ENCODE assay signal across 9 mouse cellular contexts in the genomic region with DNA sequence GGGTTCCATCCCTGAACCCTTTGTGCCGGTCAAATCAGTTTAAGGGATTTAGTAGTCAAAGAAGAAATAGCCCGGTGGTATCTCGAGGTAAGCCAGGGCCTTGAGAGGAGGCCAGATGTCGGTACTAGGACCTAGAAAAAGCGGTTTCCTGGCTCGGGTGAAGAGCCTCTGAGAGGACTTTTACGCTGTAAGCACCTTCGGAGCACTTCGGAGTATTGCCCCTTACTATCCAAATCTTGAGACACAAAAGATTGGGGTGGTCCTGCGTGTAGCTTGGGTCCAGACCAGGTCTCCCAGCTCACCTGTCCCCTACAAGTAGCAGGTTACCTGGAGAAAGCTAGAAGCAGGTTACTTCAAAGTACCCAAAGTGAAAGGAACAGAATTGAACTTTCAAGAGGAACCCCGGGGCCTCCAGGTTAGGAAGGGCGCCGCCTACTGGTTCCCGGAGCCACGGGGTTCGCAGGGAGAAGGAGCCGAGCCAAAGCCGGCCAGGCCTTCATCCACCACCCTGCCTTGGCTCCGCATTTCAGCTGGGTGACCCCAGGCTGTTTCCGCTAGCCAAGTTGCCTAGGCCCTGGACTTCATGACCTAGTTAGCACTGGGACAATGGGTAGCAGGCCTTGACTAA. TPM values are rescaled to one million over a fixed set of nuclear protein-coding genes. Genes with fewer than 3 reads are reported as not detected.
DNase-seq lines count a peak whose midpoint lies in the region; ATAC-seq lines count a peak whose summit lies in the region.
"Had no signal": no experiment of that assay in that cellular context is flagged by ENCODE, and none has a peak within 500 bp of the region (broad histone marks: within the 10 kb centered on the region; RNA-seq: fewer than 3 reads in every experiment).

No protein-coding gene starts in this region.

- H3K4me1 ChIP-seq in embryonic facial prominence, embryonic 11.5 days (ENCODE audit: control insufficient read depth, insufficient read depth, low read length) = peaks cover 3% of the 10 kb centered on the region; the same call in 1 of the 2 replicates
- peaks cover 78% of the 10 kb centered on the region for H3K4me1 ChIP-seq in hindbrain, embryonic 10.5 days (replicated peaks)
- peaks cover 59% of the 10 kb centered on the region for H3K4me1 ChIP-seq in limb, embryonic 15.5 days
- H3K4me1 ChIP-seq in midbrain, embryonic 13.5 days (replicated peaks) = peaks cover 72% of the 10 kb centered on the region

- no peaks in the 10 kb centered on the region for H3K36me3 ChIP-seq in embryonic facial prominence, embryonic 11.5 days (replicated peaks; ENCODE audit: control insufficient read depth, insufficient read depth, low read depth, low read length)
- peaks cover 26% of the 10 kb centered on the region for H3K36me3 ChIP-seq in hindbrain, embryonic 10.5 days
- H3K36me3 ChIP-seq in limb, embryonic 15.5 days = no peaks in the 10 kb centered on the region
- peaks cover 9% of the 10 kb centered on the region for H3K36me3 ChIP-seq in midbrain, embryonic 13.5 days

- no peak for ATAC-seq in embryonic facial prominence, embryonic 11.5 days (replicated peaks; ENCODE audit: insufficient number of reproducible peaks, low FRiP score, low TSS enrichment, low read depth)
- peak; percentile 10; the same call in 1 of the 2 replicates for ATAC-seq in limb, embryonic 15.5 days (ENCODE audit: insufficient number of reproducible peaks, low FRiP score, low TSS enrichment, low read depth)
- no peak for ATAC-seq in midbrain, embryonic 13.5 days

- peak; percentile 34 to 75 for DNase-seq in adrenal gland, adult (ENCODE audit: inconsistent age in 2 of 2, low spot score in 1 of 2)
- no peak for DNase-seq in adrenal gland, postnatal 4 days (ENCODE audit: low spot score in 2 of 2)
- DNase-seq in CD4-positive helper T cell, adult 2 months (ENCODE audit: low read depth, low spot score) = peak; percentile 59
- peak; percentile 82 for DNase-seq in embryonic facial prominence, embryonic 11.5 days (ENCODE audit: low spot score)
- peak; percentile 79 for DNase-seq in hindbrain, embryonic 10.5 days (ENCODE audit: low spot score)
- DNase-seq in thymus, postnatal 36 days = peak; percentile 55 to 59

- peak overlapping the region; percentile 44 for H3K9ac ChIP-seq in embryonic facial prominence, embryonic 11.5 days (replicated peaks; ENCODE audit: low read length)
- H3K9ac ChIP-seq in limb, embryonic 15.5 days = 0 out of 2 replicates have a peak overlapping the region, but pooled peaks have one; percentile 3
- H3K9ac ChIP-seq in midbrain, embryonic 13.5 days (replicated peaks) = peak overlapping the region; percentile 71

- H3K4me2 ChIP-seq in embryonic facial prominence, embryonic 11.5 days (ENCODE audit: low read depth, low read length) = peak overlapping the region; percentile 59
- H3K4me2 ChIP-seq in limb, embryonic 15.5 days = peak overlapping the region; percentile 39
- peak overlapping the region; percentile 61 for H3K4me2 ChIP-seq in midbrain, embryonic 13.5 days (replicated peaks)

- no peaks in the 10 kb centered on the region for H3K9me3 ChIP-seq in embryonic facial prominence, embryonic 11.5 days (replicated peaks; ENCODE audit: control insufficient read depth, low read length)
- H3K9me3 ChIP-seq in hindbrain, embryonic 10.5 days = no peaks in the 10 kb centered on the region
- H3K9me3 ChIP-seq in limb, embryonic 15.5 days = no peaks in the 10 kb centered on the region
- no peaks in the 10 kb centered on the region for H3K9me3 ChIP-seq in midbrain, embryonic 13.5 days

- peak overlapping the region; percentile 35 for H3K4me3 ChIP-seq in embryonic facial prominence, embryonic 11.5 days (ENCODE audit: low read depth, low read length)
- peak overlapping the region; percentile 93 for H3K4me3 ChIP-seq in hindbrain, embryonic 10.5 days
- peak overlapping the region; percentile 31 for H3K4me3 ChIP-seq in limb, embryonic 15.5 days
- peak overlapping the region; percentile 46 for H3K4me3 ChIP-seq in midbrain, embryonic 13.5 days (replicated peaks)
- H3K4me3 ChIP-seq: erythroblast, embryonic 14.5 days had no signal

- WGBS in embryonic facial prominence, embryonic 11.5 days = 9% methylated on average over 20 of the region's 20 CpGs
- 6% methylated on average over 20 of the region's 20 CpGs for WGBS in hindbrain, embryonic 10.5 days
- WGBS in limb, embryonic 15.5 days = 15% methylated on average over 20 of the region's 20 CpGs
- WGBS in midbrain, embryonic 13.5 days = 4% methylated on average over 20 of the region's 20 CpGs

- H3K27me3 ChIP-seq in embryonic facial prominence, embryonic 11.5 days (ENCODE audit: control insufficient read depth, insufficient read depth, low read length) = peaks cover 33% of the 10 kb centered on the region
- H3K27me3 ChIP-seq in hindbrain, embryonic 10.5 days (ENCODE audit: insufficient read depth, poor library complexity, severe bottlenecking) = peaks cover 86% of the 10 kb centered on the region
- H3K27me3 ChIP-seq in limb, embryonic 15.5 days = peaks cover 90% of the 10 kb centered on the region
- H3K27me3 ChIP-seq in midbrain, embryonic 13.5 days = peaks cover 41% of the 10 kb centered on the region

- H3K27ac ChIP-seq in embryonic facial prominence, embryonic 11.5 days (replicated peaks; ENCODE audit: low read depth, low read length) = no peak overlapping the region
- peak overlapping the region; percentile 94 for H3K27ac ChIP-seq in hindbrain, embryonic 10.5 days
- H3K27ac ChIP-seq in limb, embryonic 15.5 days = peak overlapping the region; percentile 61
- peak overlapping the region; percentile 86 for H3K27ac ChIP-seq in midbrain, embryonic 13.5 days

RNA-seq across cellular contexts. Expression of gene Irx5, which starts 6.8 kb away (rescaled TPM):
- total RNA-seq in adrenal gland, postnatal 4 days (2021) = 1 to 10 TPM; 4.6 to 4.9 TPM
- 19.4 and 20.9 TPM in 2 replicates for polyA plus RNA-seq in embryonic facial prominence, embryonic 11.5 days (2014; fragmentation: Nextera tagmentation; extraction: Ambion mirVana)
- polyA plus RNA-seq in hindbrain, embryonic 10.5 days (2016; fragmentation: Nextera tagmentation; extraction: Ambion mirVana) = 24.3 and 29.7 TPM in 2 replicates
- polyA plus RNA-seq in limb, embryonic 15.5 days (2015; fragmentation: Nextera tagmentation; extraction: Ambion mirVana) = 23.6 and 29.9 TPM in 2 replicates
- 24.6 and 30.6 TPM in 2 replicates for polyA plus RNA-seq in midbrain, embryonic 13.5 days (2015; fragmentation: Nextera tagmentation; extraction: Ambion mirVana)

Comparison
In these comparisons a context has a peak if more than half of its experiments do, and no peak if none do; other contexts are left out.
1. DNase-seq: peak in adrenal gland, adult (2 of 2), CD4-positive helper T cell, adult 2 months (single experiment), embryonic facial prominence, embryonic 11.5 days (single experiment), hindbrain, embryonic 10.5 days (single experiment) and thymus, postnatal 36 days (2 of 2); none in adrenal gland, postnatal 4 days (0 of 2).
2. H3K4me3 ChIP-seq: peak in every context shown above with its lines; median percentile 93 in hindbrain, embryonic 10.5 days; 46 in midbrain, embryonic 13.5 days; 35 in embryonic facial prominence, embryonic 11.5 days; 31 in limb, embryonic 15.5 days.
3. H3K9ac ChIP-seq: peak in every context shown above with its lines; median percentile 71 in midbrain, embryonic 13.5 days; 44 in embryonic facial prominence, embryonic 11.5 days; 3 in limb, embryonic 15.5 days.
4. Peak in every context shown above with its lines, with median percentiles within 50 percentile points of each other: H3K4me2 ChIP-seq.